Mouse (Mus musculus) intestine, embryonic 14.5 days (tissue): Measurements from ENCODE around the gene Pan2. TPM values are rescaled to one million over a fixed set of nuclear protein-coding genes. Genes with fewer than 3 reads are reported as not detected.
A peak's percentile ranks its signal among the peaks of the same experiment; 100 is the strongest.

Source experiments
- ATAC-seq: fragments of 200-750 bp; cut with Nextera tagmentation; replicated peaks from 2 replicates; pipeline ENCODE4 v1.8.0; 2017; ENCODE audit warnings: low read depth, moderate number of reproducible peaks, moderate TSS enrichment, moderate library complexity; ENCODE audit not compliant: low FRiP score, low TSS enrichment
- DNase-seq: peaks from one replicate; pipeline ENCODE4 v3.0.0-alpha.2; 2018; ENCODE audit warnings: low spot score
- H3K27ac ChIP-seq: fragments of 300-500 bp; sonication (generic); 2 replicates; pipeline ENCODE4 v1.5.1; 2014; ENCODE audit warnings: low read depth, mild to moderate bottlenecking, control low read depth
- H3K27me3 ChIP-seq: fragments of 300-500 bp; sonication (generic); replicated peaks from 2 replicates; pipeline ENCODE4 v1.6.1; 2014; ENCODE audit warnings: low read length, control low read depth; ENCODE audit not compliant: control insufficient read depth, insufficient read depth
- H3K36me3 ChIP-seq: fragments of 300-500 bp; sonication (generic); 2 replicates; pipeline ENCODE4 v1.6.1; 2014; ENCODE audit warnings: low read length, control low read depth; ENCODE audit not compliant: control insufficient read depth, insufficient read depth
- H3K4me1 ChIP-seq: fragments of 300-500 bp; sonication (generic); replicated peaks from 2 replicates; pipeline ENCODE4 v1.6.1; 2014; ENCODE audit warnings: low read length, control low read depth, mixed read lengths; ENCODE audit not compliant: control insufficient read depth, insufficient read depth
- H3K4me2 ChIP-seq: fragments of 300-500 bp; sonication (generic); 2 replicates; pipeline ENCODE4 v1.6.1; 2014; ENCODE audit warnings: low read length
- H3K4me3 ChIP-seq: fragments of 300-500 bp; sonication (generic); 2 replicates; pipeline ENCODE4 v1.5.1; 2014; ENCODE audit warnings: low read depth, low read length, control low read depth, mixed read lengths
- H3K9ac ChIP-seq: fragments of 300-500 bp; sonication (generic); 2 replicates; pipeline ENCODE4 v1.6.1; 2014; ENCODE audit warnings: mild to moderate bottlenecking, low read length
- H3K9me3 ChIP-seq: fragments of 300-500 bp; sonication (generic); 2 replicates; pipeline ENCODE4 v1.6.1; 2016; ENCODE audit warnings: low read length, control low read depth; ENCODE audit not compliant: control insufficient read depth
- WGBS: fragments of 180-500 bp; shearing (Covaris S2); extraction: QIAGEN DNeasy Blood & Tissue Kit; methylation state at CpG from one replicate; pipeline ENCODE4 v1.1.7; 2014; 5-methylcytosine and 5-hydroxymethylcytosine counted together
- polyA plus RNA-seq: library from polyadenylated mRNA; unstranded; fragments of >200 nt; fragmentation: Nextera tagmentation; extraction: Ambion mirVana; gene quantifications from 2 replicates; pipeline ENCODE4 v1.2.1, GENCODE M21; 2014

Pan2 gene
- polyA plus RNA-seq, 1 experiment from 2014 or later: 32.7 TPM

DNA sequence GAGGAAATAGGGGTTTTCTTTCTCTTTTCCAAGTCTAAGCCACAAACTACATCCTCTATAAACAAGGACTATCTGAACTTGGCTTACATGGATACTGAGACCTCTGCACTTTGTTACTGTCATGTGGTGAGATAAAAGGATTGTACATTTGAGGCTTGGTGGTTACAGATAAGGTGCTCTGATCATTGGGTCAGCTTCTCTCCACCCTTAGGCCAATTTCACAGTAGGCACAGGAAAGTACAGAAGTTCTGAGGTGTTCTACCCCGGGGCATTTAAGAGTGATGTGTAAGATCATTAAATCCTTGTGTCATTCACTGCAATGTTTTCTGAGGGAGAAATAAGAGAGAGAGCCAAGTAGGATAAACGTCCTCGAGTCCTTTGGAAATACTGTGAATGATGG is 33.5 kb downstream of the Pan2 start:
- no peak for ATAC-seq

DNA sequence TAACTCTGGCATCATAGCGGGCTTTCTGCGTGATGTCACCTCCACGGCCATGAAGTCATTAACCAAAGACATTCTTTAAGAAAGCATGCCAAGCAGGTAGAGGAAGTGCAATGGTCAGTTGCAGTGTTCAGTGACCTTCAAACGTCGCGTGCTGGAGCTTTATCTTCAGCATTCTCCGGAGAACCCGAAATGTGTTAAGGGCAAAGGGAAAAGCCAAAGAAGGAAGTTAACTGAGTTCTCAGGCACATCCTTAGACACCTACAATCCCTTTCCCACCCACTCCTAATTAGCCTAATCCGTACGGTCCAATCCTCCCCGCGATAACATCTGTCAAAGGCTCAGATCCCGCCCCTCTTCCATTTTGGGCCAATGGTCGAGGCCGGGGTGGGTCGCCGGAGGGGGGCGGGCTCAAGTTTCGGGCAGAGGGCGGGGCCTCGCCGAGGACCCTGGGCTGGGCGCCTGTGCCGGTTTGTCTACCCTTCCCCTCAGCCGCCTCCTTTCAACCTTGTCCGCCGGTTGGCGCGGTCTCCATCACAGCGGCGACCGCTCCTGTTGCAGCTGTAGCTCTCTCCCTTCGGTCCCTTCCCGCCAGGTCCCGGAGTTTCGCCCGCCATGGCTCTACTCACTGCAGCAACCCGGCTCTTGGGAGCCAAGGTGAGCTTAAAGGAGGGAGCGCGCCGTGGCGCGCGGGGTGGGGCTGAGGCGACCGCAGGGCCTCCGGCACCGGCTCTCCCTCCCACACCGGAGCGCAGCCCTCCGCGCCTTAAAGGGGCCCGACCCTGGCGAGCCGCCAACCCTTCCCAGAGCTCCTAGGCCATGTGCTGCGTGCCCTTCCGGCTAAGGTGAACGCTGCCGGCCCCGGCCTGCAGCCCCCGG is 34.4 kb downstream of the Pan2 start, which contains the start of gene Cs:
Cs (plus strand) TSS at position 429 of the 876 bp plus-strand sequence.
- peaks cover 15% of the 10 kb centered on the region for H3K4me1 ChIP-seq
- WGBS: 1% methylated on average over 58 of the region's 61 CpGs
- peaks cover 5% of the 10 kb centered on the region for H3K36me3 ChIP-seq
- DNase-seq (peak; percentile 98), ATAC-seq (peak; percentile 96)
- H3K27ac ChIP-seq: peak within 1 kb of the TSS; percentile 92
- H3K4me2 ChIP-seq: peak within 1 kb of the TSS; percentile 88
- no peaks in the 10 kb centered on the region for H3K9me3 ChIP-seq
- H3K27me3 ChIP-seq: no peaks in the 10 kb centered on the region
- peak within 1 kb of the TSS; percentile 87 for H3K9ac ChIP-seq
- peak within 1 kb of the TSS; percentile 97 for H3K4me3 ChIP-seq

More for the DNA sequence above, 33.5 kb downstream of the Pan2 start:
- Histone ChIP-seq H3K4me1 (peaks cover 15% of the 10 kb centered on the region), H3K27ac (peak overlapping the region; percentile 68; the same call in 1 of the 2 replicates), H3K9ac (peak overlapping the region; percentile 14; the same call in 1 of the 2 replicates), H3K4me3 (peak overlapping the region; percentile 97; the same call in 1 of the 2 replicates), H3K4me2 (peak overlapping the region; percentile 88), H3K9me3 (no peaks in the 10 kb centered on the region), H3K36me3 (peaks cover 5% of the 10 kb centered on the region), H3K27me3 (no peaks in the 10 kb centered on the region)
- DNase-seq: no peak
- 77% methylated on average over 3 of the region's 3 CpGs for WGBS

DNA sequence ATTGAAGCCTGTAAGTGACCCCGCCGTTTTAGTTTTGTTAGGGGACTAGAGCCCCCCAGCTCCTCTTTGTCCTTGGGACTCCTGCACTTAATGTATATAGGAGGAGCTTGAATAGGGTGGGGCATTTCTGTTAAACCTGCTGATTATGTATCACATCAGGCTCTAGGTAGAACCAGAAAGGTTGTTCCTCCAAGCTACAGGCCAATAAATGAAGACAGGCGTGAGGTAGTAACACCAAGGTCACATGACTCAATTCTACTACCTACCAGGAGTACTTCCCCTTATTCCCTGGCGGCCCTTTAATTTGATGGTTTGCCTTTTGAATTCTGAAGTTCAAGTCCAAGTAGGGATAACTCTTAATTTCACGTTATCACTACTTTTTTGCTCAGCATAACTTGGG is 35.3 kb downstream of the Pan2 start:
- Histone ChIP-seq H3K36me3 (peaks cover 5% of the 10 kb centered on the region), H3K4me2 (peak overlapping the region; percentile 88), H3K9ac (peak overlapping the region; percentile 87), H3K4me3 (peak overlapping the region; percentile 97), H3K9me3 (no peaks in the 10 kb centered on the region), H3K4me1 (peaks cover 15% of the 10 kb centered on the region), H3K27me3 (no peaks in the 10 kb centered on the region), H3K27ac (peak overlapping the region; percentile 92)
- ATAC-seq (0 out of 2 replicates have a peak, but pooled peaks have one; percentile 13), DNase-seq (no peak)
- 19% methylated on average over 5 of the region's 5 CpGs for WGBS

DNA sequence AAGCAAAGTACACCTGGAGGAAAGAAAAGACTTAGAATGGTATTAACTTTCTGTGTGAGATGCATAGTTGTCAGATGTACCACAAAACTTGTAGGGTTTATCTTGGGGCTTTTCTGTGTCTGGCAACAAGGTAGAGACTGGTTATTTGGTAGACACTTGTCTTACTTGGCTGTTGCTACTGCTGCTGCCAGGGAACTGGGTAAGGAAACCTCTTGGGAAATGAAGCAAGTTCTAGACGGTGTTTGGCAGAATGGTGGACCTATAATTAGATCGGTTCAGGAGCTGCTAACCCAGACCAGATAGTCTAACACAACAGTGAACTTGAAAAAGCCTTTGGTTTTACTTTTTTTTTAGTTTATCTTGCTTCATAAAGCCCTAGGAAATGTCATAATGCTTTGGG is 35.8 kb downstream of the Pan2 start:
- 77% methylated on average over 2 of the region's 2 CpGs for WGBS
- H3K36me3 ChIP-seq: peaks cover 5% of the 10 kb centered on the region
- H3K27ac ChIP-seq: 0 out of 2 replicates have a peak overlapping the region, but pooled peaks have one; percentile 92
- peaks cover 15% of the 10 kb centered on the region for H3K4me1 ChIP-seq
- H3K9ac ChIP-seq: no peak overlapping the region; the same call in 1 of the 2 replicates
- ATAC-seq: no peak
- H3K9me3 ChIP-seq: no peaks in the 10 kb centered on the region
- H3K4me2 ChIP-seq: peak overlapping the region; percentile 88
- no peak for DNase-seq
- H3K4me3 ChIP-seq: peak overlapping the region; percentile 97
- no peaks in the 10 kb centered on the region for H3K27me3 ChIP-seq

DNA sequence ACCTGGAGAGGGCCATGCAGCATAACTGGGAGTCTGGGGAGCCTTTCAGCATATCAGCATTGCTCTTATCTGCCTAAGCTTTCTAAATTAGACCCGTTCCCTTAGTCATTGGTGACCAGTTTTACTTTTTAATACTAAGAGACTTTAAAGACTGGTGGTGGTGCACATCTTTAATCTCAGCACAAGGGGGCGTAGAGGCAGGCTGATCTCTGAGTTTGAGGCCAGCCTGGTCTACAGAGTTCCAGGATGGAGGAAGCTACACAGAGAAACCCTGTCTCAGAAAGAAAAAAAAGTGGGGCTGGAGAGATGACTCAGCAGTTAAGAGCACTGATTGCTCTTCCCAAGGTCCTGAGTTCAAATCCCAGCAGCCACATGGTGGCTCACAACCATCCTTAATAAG is 37.1 kb downstream of the Pan2 start:
- no peak overlapping the region for H3K4me2 ChIP-seq
- H3K9me3 ChIP-seq: no peaks in the 10 kb centered on the region
- H3K4me1 ChIP-seq: peaks cover 26% of the 10 kb centered on the region
- 88% methylated on average over 2 of the region's 2 CpGs for WGBS
- DNase-seq: no peak
- H3K27ac ChIP-seq: no peak overlapping the region
- no peak overlapping the region for H3K4me3 ChIP-seq
- H3K9ac ChIP-seq: no peak overlapping the region
- H3K36me3 ChIP-seq: peaks cover 5% of the 10 kb centered on the region
- H3K27me3 ChIP-seq: no peaks in the 10 kb centered on the region
- ATAC-seq: no peak

DNA sequence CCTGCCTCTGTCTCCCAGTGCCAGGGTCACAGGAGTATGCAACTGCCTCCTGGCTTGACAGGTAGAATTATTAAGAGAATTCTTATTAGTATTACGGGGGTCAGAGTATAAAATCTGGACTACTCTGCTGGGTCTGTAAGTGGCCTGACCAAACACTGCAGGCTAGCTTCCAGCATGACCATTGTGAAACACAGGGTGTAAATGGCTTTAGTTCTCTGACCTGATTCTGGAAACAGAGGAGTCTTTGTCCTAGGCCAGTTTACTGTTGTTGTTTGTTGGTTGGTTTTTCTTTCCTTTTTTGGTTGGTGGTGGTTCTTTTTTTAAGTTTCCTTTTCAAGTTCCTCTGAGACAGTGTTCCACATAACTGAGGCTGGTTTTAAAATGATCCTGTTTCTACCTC is 40.3 kb downstream of the Pan2 start:
- Histone ChIP-seq H3K4me3 (no peak overlapping the region), H3K27ac (no peak overlapping the region), H3K9me3 (no peaks in the 10 kb centered on the region), H3K27me3 (no peaks in the 10 kb centered on the region), H3K36me3 (peaks cover 5% of the 10 kb centered on the region), H3K4me2 (no peak overlapping the region), H3K9ac (no peak overlapping the region), H3K4me1 (peaks cover 26% of the 10 kb centered on the region)
- no peak for ATAC-seq
- 97% methylated on average over 1 of the region's 1 CpGs for WGBS
- DNase-seq: no peak

DNA sequence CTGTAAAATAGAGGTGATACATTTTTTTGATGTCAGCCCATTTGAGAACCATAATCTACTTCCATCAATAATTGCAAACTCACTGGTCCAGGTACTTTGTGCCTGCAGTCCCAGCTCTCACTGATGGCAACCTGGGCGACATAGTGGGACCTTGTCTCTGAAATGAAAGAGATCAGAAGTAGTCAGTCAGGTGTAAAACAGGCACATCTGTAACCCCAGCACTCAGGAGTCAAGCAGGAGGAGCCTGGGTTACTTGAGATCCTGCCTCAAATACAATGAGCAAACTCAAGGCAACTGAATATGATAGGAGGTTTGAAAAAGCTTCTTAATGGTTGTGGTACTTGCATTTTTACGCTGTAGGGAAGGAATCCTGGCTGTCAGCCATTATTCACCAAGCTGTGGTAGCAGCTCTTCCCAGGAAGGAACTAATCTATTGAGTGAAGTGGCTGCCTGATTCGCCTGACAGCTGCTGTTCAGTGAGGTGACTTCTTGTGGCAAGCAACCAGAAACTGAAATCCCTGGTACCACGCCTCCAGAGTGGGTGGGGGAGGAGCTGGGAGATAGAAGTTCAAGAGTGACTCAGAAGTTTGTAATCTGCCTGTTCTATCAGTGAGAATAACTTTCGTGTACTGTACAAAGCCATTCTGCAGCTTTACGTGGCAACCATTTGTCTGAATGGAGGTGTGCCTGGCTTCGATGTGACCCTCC is 41.6 kb downstream of the Pan2 start:
- no peak overlapping the region for H3K9ac ChIP-seq
- no peaks in the 10 kb centered on the region for H3K27me3 ChIP-seq
- peak; percentile 62; the same call in 1 of the 2 replicates for ATAC-seq
- H3K27ac ChIP-seq: peak overlapping the region; percentile 57
- H3K4me1 ChIP-seq: peaks cover 14% of the 10 kb centered on the region
- peak overlapping the region; percentile 31 for H3K4me2 ChIP-seq
- no peaks in the 10 kb centered on the region for H3K9me3 ChIP-seq
- DNase-seq: peak; percentile 79
- H3K36me3 ChIP-seq: peaks cover 10% of the 10 kb centered on the region
- H3K4me3 ChIP-seq: no peak overlapping the region
- WGBS: 26% methylated on average over 7 of the region's 7 CpGs

DNA sequence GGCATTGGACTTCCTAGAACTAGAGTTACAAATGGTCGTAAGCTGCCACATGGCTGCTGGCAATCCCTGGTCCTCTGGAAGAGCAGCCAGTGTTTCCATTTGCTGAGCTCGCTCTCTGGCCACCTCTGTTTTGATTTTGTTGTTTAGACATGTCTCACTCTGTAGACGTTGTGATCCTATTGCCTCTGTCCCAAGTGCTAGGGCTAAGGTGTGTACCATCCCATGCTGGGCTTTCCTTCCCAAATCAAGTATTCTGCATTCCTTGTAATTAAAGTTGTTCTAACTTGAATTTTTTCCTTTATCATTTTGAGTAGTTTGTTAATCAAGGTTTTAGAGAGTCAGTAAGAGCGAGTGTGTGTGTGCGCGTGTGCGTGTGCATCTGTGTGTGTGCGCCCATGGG is 44.4 kb downstream of the Pan2 start:
- no peak overlapping the region for H3K27ac ChIP-seq
- no peak for ATAC-seq
- no peaks in the 10 kb centered on the region for H3K9me3 ChIP-seq
- no peak overlapping the region for H3K4me3 ChIP-seq
- H3K9ac ChIP-seq: no peak overlapping the region
- peaks cover 34% of the 10 kb centered on the region for H3K36me3 ChIP-seq
- peaks cover 14% of the 10 kb centered on the region for H3K4me1 ChIP-seq
- no peak for DNase-seq
- 85% methylated on average over 8 of the region's 8 CpGs for WGBS
- no peak overlapping the region for H3K4me2 ChIP-seq
- no peaks in the 10 kb centered on the region for H3K27me3 ChIP-seq
